Mouse (Mus musculus) E14TG2a.4 (cell line): ENCODE results near the gene Ica1.

Source experiments
- CTCF ChIP-seq: conservative IDR thresholded peaks from 2 replicates; pipeline ENCODE4 v1.5.1; 2014; ENCODE audit warnings: low read length
- NANOG ChIP-seq: IDR thresholded peaks from 2 replicates; pipeline ENCODE4 v1.6.1; 2014; ENCODE audit warnings: borderline replicate concordance, low read length, mixed read lengths
- POU5F1 ChIP-seq: IDR thresholded peaks from 2 replicates; pipeline ENCODE4 v1.6.1; 2014; ENCODE audit warnings: low read length, borderline replicate concordance

GRCm38 (mm10) chr6:8645708-8646107, 132.6 kb downstream of the Ica1 start:
- no peak for TF ChIP-seq CTCF
- no peak for TF ChIP-seq POU5F1
- no peak for TF ChIP-seq NANOG
